Mouse (Mus musculus): Measurements from ENCODE around the gene Tor4a. TPM values are rescaled to one million over a fixed set of nuclear protein-coding genes. Genes with fewer than 3 reads are reported as not detected.
A peak's percentile ranks its signal among the peaks of the same experiment; 100 is the strongest.

Tor4a gene
- 13.1 and 13.7 TPM in 2 replicates for polyA plus RNA-seq (2015; fragmentation: Nextera tagmentation; extraction: Ambion mirVana)

DNA sequence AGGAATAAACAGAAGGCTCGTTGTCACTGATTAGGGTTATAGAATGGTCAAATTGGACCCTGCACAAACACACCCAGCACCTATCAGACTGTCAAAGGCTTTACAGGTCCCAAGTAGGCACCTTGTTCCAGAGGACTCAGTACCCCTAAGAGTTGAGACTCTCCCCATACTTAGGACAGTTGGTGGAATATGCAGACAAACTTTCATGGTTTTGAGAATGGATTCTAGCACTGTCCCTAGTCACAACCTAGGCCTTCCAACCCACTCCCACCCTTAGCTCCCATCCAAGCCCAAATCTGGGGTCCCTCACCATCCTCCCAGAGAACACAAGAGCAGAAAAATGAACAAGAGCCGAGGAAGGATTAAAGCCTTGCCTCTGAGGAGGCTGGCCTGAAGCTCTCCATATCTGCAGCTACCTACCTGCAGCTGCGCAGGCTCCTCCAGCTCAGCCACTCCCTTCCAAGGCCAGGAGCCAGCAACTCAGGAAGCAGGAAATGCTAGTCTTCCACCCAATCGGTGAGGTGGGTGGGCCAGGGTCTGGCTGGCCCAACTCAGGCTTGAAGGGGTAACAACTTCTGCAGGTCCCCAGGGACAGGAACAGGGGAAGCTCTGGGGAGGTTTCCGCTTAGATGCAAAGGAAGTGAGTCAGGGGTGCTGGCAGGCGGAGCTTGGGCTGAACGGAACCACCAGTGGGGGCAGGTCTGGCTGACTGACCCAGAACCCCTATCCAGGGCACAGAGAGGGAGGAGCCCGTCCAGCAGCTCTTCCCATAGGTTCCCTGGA, at the start of gene Tor4a:
TSS of gene Tor4a (minus strand) at position 715 of the 783 bp plus-strand sequence.
- peak within 1 kb of the TSS; percentile 42 for H3K4me3 ChIP-seq (ENCODE audit: low read depth, low read length)

DNA sequence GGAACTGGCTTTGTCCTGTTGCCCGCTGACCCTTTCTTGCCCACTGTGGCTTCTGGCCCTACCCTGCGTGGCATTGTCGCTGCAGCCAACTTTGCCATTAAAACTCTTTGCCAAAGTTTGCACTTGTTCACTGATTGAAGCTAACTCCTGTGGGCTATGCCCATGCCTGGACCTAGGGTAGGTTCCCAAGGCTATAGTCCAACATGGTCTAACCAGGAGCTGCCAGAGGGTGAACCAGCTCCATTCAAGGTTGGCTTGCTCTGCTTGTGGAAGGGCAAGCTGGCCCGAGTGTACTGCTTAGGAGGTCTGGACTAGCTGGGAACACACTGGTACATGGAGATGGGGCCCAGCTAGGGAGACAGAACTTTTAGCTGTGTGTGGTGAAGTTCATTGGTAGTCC, 47.5 kb upstream of the Tor4a start:
- WGBS: 86% methylated on average over 4 of the region's 4 CpGs
- no peaks in the 10 kb centered on the region for H3K9me3 ChIP-seq (ENCODE audit: control insufficient read depth, low read length)

More for the DNA sequence above, at the start of gene Tor4a:
- ATAC-seq (ENCODE audit: low FRiP score, low TSS enrichment) (peak; percentile 83), DNase-seq (ENCODE audit: low spot score) (peak; percentile 90)
- no peaks in the 10 kb centered on the region for H3K27me3 ChIP-seq (ENCODE audit: control insufficient read depth, insufficient read depth, low read length)
- 8% methylated on average over 8 of the region's 8 CpGs for WGBS
- H3K36me3 ChIP-seq (ENCODE audit: control insufficient read depth, insufficient read depth, low read length): peaks cover 12% of the 10 kb centered on the region; the same call in 1 of the 2 replicates
- TF ChIP-seq CTCF (IDR thresholded peaks at IDR 0.05; ENCODE audit: low read depth): no peak
- no peak for TF ChIP-seq EP300 (optimal IDR thresholded peaks at IDR 0.05)
- peak within 1 kb of the TSS; percentile 62 for H3K4me2 ChIP-seq (replicated peaks; ENCODE audit: low read depth)
- H3K9ac ChIP-seq (ENCODE audit: low read length): peak within 1 kb of the TSS; percentile 65
- peaks cover 4% of the 10 kb centered on the region; the same call in 1 of the 2 replicates for H3K4me1 ChIP-seq (replicated peaks; ENCODE audit: control insufficient read depth, insufficient read depth)
- peak within 1 kb of the TSS; percentile 93 for H3K27ac ChIP-seq (replicated peaks)
- H3K9me3 ChIP-seq (ENCODE audit: control insufficient read depth, low read length): no peaks in the 10 kb centered on the region

GRCm38 (mm10) chr2:25243342-25243741, 46.7 kb upstream of the Tor4a start:
- DNase-seq (ENCODE audit: low spot score): no peak
- Histone ChIP-seq H3K27me3 (ENCODE audit: control insufficient read depth, insufficient read depth, low read length) (no peaks in the 10 kb centered on the region), H3K4me2 (replicated peaks; ENCODE audit: low read depth) (no peak overlapping the region), H3K9me3 (ENCODE audit: control insufficient read depth, low read length) (no peaks in the 10 kb centered on the region), H3K36me3 (ENCODE audit: control insufficient read depth, insufficient read depth, low read length) (peaks cover 7% of the 10 kb centered on the region; the same call in 1 of the 2 replicates), H3K4me1 (replicated peaks; ENCODE audit: control insufficient read depth, insufficient read depth) (peaks cover 7% of the 10 kb centered on the region), H3K4me3 (ENCODE audit: low read depth, low read length) (no peak overlapping the region), H3K9ac (ENCODE audit: low read length) (no peak overlapping the region), H3K27ac (replicated peaks) (no peak overlapping the region)
- TF ChIP-seq EP300 (optimal IDR thresholded peaks at IDR 0.05) (no peak), CTCF (IDR thresholded peaks at IDR 0.05; ENCODE audit: low read depth) (no peak)
- 70% methylated on average over 8 of the region's 8 CpGs for WGBS
- no peak for ATAC-seq (ENCODE audit: low FRiP score, low TSS enrichment)

More for the DNA sequence above, 47.5 kb upstream of the Tor4a start:
- H3K4me2 ChIP-seq (replicated peaks; ENCODE audit: low read depth): no peak overlapping the region
- DNase-seq (ENCODE audit: low spot score) (no peak), ATAC-seq (ENCODE audit: low FRiP score, low TSS enrichment) (no peak)
- H3K4me1 ChIP-seq (replicated peaks; ENCODE audit: control insufficient read depth, insufficient read depth): peaks cover 7% of the 10 kb centered on the region
- H3K4me3 ChIP-seq (ENCODE audit: low read depth, low read length): no peak overlapping the region
- no peak overlapping the region for H3K9ac ChIP-seq (ENCODE audit: low read length)
- no peak for TF ChIP-seq EP300 (optimal IDR thresholded peaks at IDR 0.05)
- no peak for TF ChIP-seq CTCF (IDR thresholded peaks at IDR 0.05; ENCODE audit: low read depth)
- no peaks in the 10 kb centered on the region for H3K27me3 ChIP-seq (ENCODE audit: control insufficient read depth, insufficient read depth, low read length)
- H3K36me3 ChIP-seq (ENCODE audit: control insufficient read depth, insufficient read depth, low read length): peaks cover 8% of the 10 kb centered on the region; the same call in 1 of the 2 replicates
- H3K27ac ChIP-seq (replicated peaks): no peak overlapping the region

- no peaks in the 10 kb centered on the region for H3K9me3 ChIP-seq (ENCODE audit: control insufficient read depth, low read length)
- under 1% methylated on average over 38 of the region's 59 CpGs for WGBS
- peak within 1 kb of the TSS; percentile 91 for H3K27ac ChIP-seq (replicated peaks)
- TF ChIP-seq CTCF (IDR thresholded peaks at IDR 0.05; ENCODE audit: low read depth) (no peak), EP300 (optimal IDR thresholded peaks at IDR 0.05) (no peak)
- H3K9ac ChIP-seq (ENCODE audit: low read length): peak within 1 kb of the TSS; percentile 69
- DNase-seq (ENCODE audit: low spot score) (peak; percentile 56), ATAC-seq (ENCODE audit: low FRiP score, low TSS enrichment) (no peak)
- peak within 1 kb of the TSS; percentile 45 for H3K4me3 ChIP-seq (ENCODE audit: low read depth, low read length)
- H3K4me1 ChIP-seq (replicated peaks; ENCODE audit: control insufficient read depth, insufficient read depth): peaks cover 7% of the 10 kb centered on the region
- H3K4me2 ChIP-seq (replicated peaks; ENCODE audit: low read depth): peak within 1 kb of the TSS; percentile 78
- H3K36me3 ChIP-seq (ENCODE audit: control insufficient read depth, insufficient read depth, low read length): peaks cover 2% of the 10 kb centered on the region; the same call in 1 of the 2 replicates
- no peaks in the 10 kb centered on the region for H3K27me3 ChIP-seq (ENCODE audit: control insufficient read depth, insufficient read depth, low read length)
Observed at GRCm38 (mm10) chr2:25242101-25242506, 45.4 kb upstream of the Tor4a start, which contains the start of the genes Rnf208 and Cysrt1. Rnf208 (plus strand) TSS chr2:25242255. Cysrt1 (minus strand) TSS chr2:25242452.

DNA sequence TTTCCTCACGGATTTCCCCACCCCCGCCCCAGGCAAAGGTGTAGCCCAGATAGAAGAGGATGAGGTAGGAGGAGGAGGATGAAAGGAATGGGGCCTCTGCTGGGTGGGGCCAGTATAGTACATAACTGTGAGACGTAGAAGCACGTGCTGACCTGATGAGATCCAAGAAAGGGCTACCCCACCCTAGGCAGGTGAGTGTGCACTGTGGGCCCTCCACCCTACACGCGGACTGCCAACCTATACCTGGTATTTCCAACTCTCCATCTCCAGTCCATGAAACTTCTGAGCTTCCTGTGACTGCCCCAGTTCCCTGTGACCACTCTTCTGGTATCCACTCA, 44.7 kb upstream of the Tor4a start:
- peak; percentile 54 for ATAC-seq (ENCODE audit: low FRiP score, low TSS enrichment)
- WGBS: 15% methylated on average over 6 of the region's 6 CpGs
- Histone ChIP-seq H3K9ac (ENCODE audit: low read length) (peak overlapping the region; percentile 69; the same call in 1 of the 2 replicates), H3K4me2 (replicated peaks; ENCODE audit: low read depth) (peak overlapping the region; percentile 78), H3K36me3 (ENCODE audit: control insufficient read depth, insufficient read depth, low read length) (peaks cover 2% of the 10 kb centered on the region; the same call in 1 of the 2 replicates), H3K4me1 (replicated peaks; ENCODE audit: control insufficient read depth, insufficient read depth) (peaks cover 7% of the 10 kb centered on the region; the same call in 1 of the 2 replicates), H3K27me3 (ENCODE audit: control insufficient read depth, insufficient read depth, low read length) (no peaks in the 10 kb centered on the region), H3K4me3 (ENCODE audit: low read depth, low read length) (peak overlapping the region; percentile 45; the same call in 1 of the 2 replicates), H3K27ac (replicated peaks) (peak overlapping the region; percentile 91), H3K9me3 (ENCODE audit: control insufficient read depth, low read length) (no peaks in the 10 kb centered on the region)
- DNase-seq (ENCODE audit: low spot score): peak; percentile 66
- TF ChIP-seq EP300 (optimal IDR thresholded peaks at IDR 0.05): no peak
- TF ChIP-seq CTCF (IDR thresholded peaks at IDR 0.05; ENCODE audit: low read depth): no peak
